Comparison of ENCODE assay signal across 8 mouse cellular contexts in the genomic region with DNA sequence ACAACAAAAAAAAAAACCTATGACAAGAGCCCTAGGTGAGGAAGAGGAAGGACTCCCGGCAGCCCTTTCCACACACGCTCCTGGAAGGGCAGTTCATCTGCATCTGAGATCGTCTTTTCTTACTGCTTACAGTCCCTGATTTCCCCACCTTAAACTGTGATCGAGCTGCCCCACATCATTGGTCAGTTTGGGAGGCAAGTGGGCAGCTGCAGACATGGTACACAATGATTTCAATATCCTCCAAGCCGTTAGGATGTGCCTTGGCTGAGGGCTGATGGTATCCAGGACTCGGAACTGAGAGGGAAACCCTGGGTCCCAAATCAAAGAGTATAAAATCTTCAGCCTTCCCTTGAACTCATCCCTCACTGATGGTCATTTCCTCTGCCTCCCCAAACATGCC. TPM values are rescaled to one million over a fixed set of nuclear protein-coding genes. Genes with fewer than 3 reads are reported as not detected.
A peak's percentile ranks its signal among the peaks of the same experiment; 100 is the strongest.
DNase-seq lines count a peak whose midpoint lies in the region; ATAC-seq and TF ChIP-seq lines count a peak whose summit lies in the region.

No protein-coding gene starts in this region.

- H3K9me3 ChIP-seq in megakaryocyte, embryonic 14.5 days, result no peaks in the 10 kb centered on the region
- no peaks in the 10 kb centered on the region for H3K9me3 ChIP-seq in liver, embryonic 12.5 days (replicated peaks)
- H3K9me3 ChIP-seq in stomach, postnatal 0 days (ENCODE audit: control insufficient read depth, low read length), result no peaks in the 10 kb centered on the region

- no peak for TF ChIP-seq EP300 in stomach, postnatal 0 days (optimal IDR thresholded peaks at IDR 0.05)

- peaks cover 25% of the 10 kb centered on the region for H3K36me3 ChIP-seq in megakaryocyte, embryonic 14.5 days (replicated peaks; ENCODE audit: low read length)
- H3K36me3 ChIP-seq in liver, embryonic 12.5 days, result no peaks in the 10 kb centered on the region
- H3K36me3 ChIP-seq in stomach, postnatal 0 days (ENCODE audit: control insufficient read depth, insufficient read depth, low read length), result no peaks in the 10 kb centered on the region

- TF ChIP-seq CTCF in stomach, postnatal 0 days (IDR thresholded peaks at IDR 0.05; ENCODE audit: low read depth), result no peak

- peaks cover 14% of the 10 kb centered on the region for H3K27me3 ChIP-seq in megakaryocyte, embryonic 14.5 days (replicated peaks)
- H3K27me3 ChIP-seq in liver, embryonic 12.5 days (replicated peaks), result peaks cover 24% of the 10 kb centered on the region; the same call in 1 of the 2 replicates
- H3K27me3 ChIP-seq in stomach, postnatal 0 days (ENCODE audit: control insufficient read depth, insufficient read depth, low read length), result no peaks in the 10 kb centered on the region

- ATAC-seq in megakaryocyte, adult 5-6 weeks (ENCODE audit: poor library complexity, severe bottlenecking), result no peak
- no peak for ATAC-seq in liver, embryonic 12.5 days
- ATAC-seq in stomach, postnatal 0 days (ENCODE audit: low FRiP score, low TSS enrichment), result no peak

- peak; percentile 54 for DNase-seq in cerebellum, adult 9-11 months
- DNase-seq in cerebellum, adult 8-10 months, result no peak
- no peak for DNase-seq in stomach, postnatal 0 days (ENCODE audit: low spot score)
- no peak for DNase-seq in spleen, postnatal 36 days (ENCODE audit: low spot score in 2 of 2)
- no peak for DNase-seq in gastrocnemius, postnatal 14 days

- peaks cover 67% of the 10 kb centered on the region for H3K4me1 ChIP-seq in megakaryocyte, embryonic 14.5 days
- H3K4me1 ChIP-seq in liver, embryonic 12.5 days, result peaks cover 18% of the 10 kb centered on the region
- no peaks in the 10 kb centered on the region for H3K4me1 ChIP-seq in stomach, postnatal 0 days (replicated peaks; ENCODE audit: control insufficient read depth, insufficient read depth)

- H3K27ac ChIP-seq in liver, embryonic 12.5 days, result no peak overlapping the region
- H3K27ac ChIP-seq in stomach, postnatal 0 days (replicated peaks), result no peak overlapping the region

- no peak overlapping the region for H3K9ac ChIP-seq in liver, embryonic 12.5 days
- H3K9ac ChIP-seq in stomach, postnatal 0 days (ENCODE audit: low read length), result no peak overlapping the region

- H3K4me2 ChIP-seq in liver, embryonic 12.5 days, result peak overlapping the region; percentile 73
- H3K4me2 ChIP-seq in stomach, postnatal 0 days (replicated peaks; ENCODE audit: low read depth), result peak overlapping the region; percentile 71; the same call in 1 of the 2 replicates

- intact Hi-C loops in gastrocnemius, postnatal 14 days (cut with DNase I; ENCODE audit: low total_unique reads), result no loop called here

- WGBS in liver, embryonic 12.5 days (ENCODE audit: insufficient replicate concordance), result 53% methylated on average over 6 of the region's 6 CpGs
- WGBS in stomach, postnatal 0 days, result 48% methylated on average over 6 of the region's 6 CpGs

- H3K4me3 ChIP-seq in megakaryocyte, embryonic 14.5 days (replicated peaks), result peak overlapping the region; percentile 31
- H3K4me3 ChIP-seq in liver, embryonic 12.5 days, result 0 out of 2 replicates have a peak overlapping the region, but pooled peaks have one; percentile 53
- H3K4me3 ChIP-seq in stomach, postnatal 0 days (ENCODE audit: low read depth, low read length), result no peak overlapping the region

RNA-seq across cellular contexts. Expression of a gene that starts 0.7 kb away (rescaled TPM):
- 35.8 and 76.2 TPM in 2 replicates for polyA plus RNA-seq in megakaryocyte, embryonic 14.5 days (2012; ENCODE audit: insufficient read depth, low replicate concordance)
- 0.11 and 1.2 TPM in 2 replicates for total RNA-seq in megakaryocyte, adult 5-6 weeks (2015)
- total RNA-seq in megakaryocyte, adult 5-6 weeks (2017), result 0.51 and 0.73 TPM in 2 replicates
- polyA plus RNA-seq in liver, embryonic 12.5 days (2016; fragmentation: Nextera tagmentation; extraction: Ambion mirVana), result 4.1 and 5.0 TPM in 2 replicates
- polyA plus RNA-seq in stomach, postnatal 0 days (2015; fragmentation: Nextera tagmentation; extraction: Ambion mirVana), result 1.2 and 1.5 TPM in 2 replicates
- total RNA-seq in gastrocnemius, postnatal 14 days (2021), result 1 to 10 TPM in 1 of 2 experiments, under 1 TPM in 1; 0.60 to 1.6 TPM

RNA-seq across cellular contexts. Expression of a gene that starts 27.6 kb away (rescaled TPM):
- 0.96 TPM in 1 of 2 replicates, not detected in the other for polyA plus RNA-seq in megakaryocyte, embryonic 14.5 days (2012; ENCODE audit: insufficient read depth, low replicate concordance)
- total RNA-seq in megakaryocyte, adult 5-6 weeks (2015), result 9.2 and 11.8 TPM in 2 replicates
- 15.1 and 15.9 TPM in 2 replicates for total RNA-seq in megakaryocyte, adult 5-6 weeks (2017)
- 4.4 and 4.5 TPM in 2 replicates for polyA plus RNA-seq in liver, embryonic 12.5 days (2016; fragmentation: Nextera tagmentation; extraction: Ambion mirVana)
- 1.4 and 1.6 TPM in 2 replicates for polyA plus RNA-seq in stomach, postnatal 0 days (2015; fragmentation: Nextera tagmentation; extraction: Ambion mirVana)
- 1 to 10 TPM in 1 of 2 experiments, under 1 TPM in 1; 0.64 to 1.2 TPM for total RNA-seq in gastrocnemius, postnatal 14 days (2021)

RNA-seq across cellular contexts. Expression of a gene that starts 46.9 kb away (rescaled TPM):
- polyA plus RNA-seq in megakaryocyte, embryonic 14.5 days (2012; ENCODE audit: insufficient read depth, low replicate concordance), result 0.54 TPM in 1 of 2 replicates, not detected in the other
- 4.7 and 4.8 TPM in 2 replicates for total RNA-seq in megakaryocyte, adult 5-6 weeks (2015)
- 3.4 and 3.8 TPM in 2 replicates for total RNA-seq in megakaryocyte, adult 5-6 weeks (2017)
- 4.5 and 4.6 TPM in 2 replicates for polyA plus RNA-seq in liver, embryonic 12.5 days (2016; fragmentation: Nextera tagmentation; extraction: Ambion mirVana)
- 15.0 and 15.1 TPM in 2 replicates for polyA plus RNA-seq in stomach, postnatal 0 days (2015; fragmentation: Nextera tagmentation; extraction: Ambion mirVana)
- total RNA-seq in gastrocnemius, postnatal 14 days (2021), result 10 to 100 TPM; 11.8 to 16.3 TPM

RNA-seq across cellular contexts. Expression of a gene that starts 50.4 kb away (rescaled TPM):
- polyA plus RNA-seq in megakaryocyte, embryonic 14.5 days (2012; ENCODE audit: insufficient read depth, low replicate concordance), result 4.7 and 7.5 TPM in 2 replicates
- 16.1 and 16.8 TPM in 2 replicates for total RNA-seq in megakaryocyte, adult 5-6 weeks (2015)
- 17.7 and 18.4 TPM in 2 replicates for total RNA-seq in megakaryocyte, adult 5-6 weeks (2017)
- 26.3 and 26.5 TPM in 2 replicates for polyA plus RNA-seq in liver, embryonic 12.5 days (2016; fragmentation: Nextera tagmentation; extraction: Ambion mirVana)
- 18.6 and 19.9 TPM in 2 replicates for polyA plus RNA-seq in stomach, postnatal 0 days (2015; fragmentation: Nextera tagmentation; extraction: Ambion mirVana)
- 10 to 100 TPM; 23.0 to 24.0 TPM for total RNA-seq in gastrocnemius, postnatal 14 days (2021)
